Comparison of ENCODE assay signal across 8 mouse cellular contexts in the genomic region with DNA sequence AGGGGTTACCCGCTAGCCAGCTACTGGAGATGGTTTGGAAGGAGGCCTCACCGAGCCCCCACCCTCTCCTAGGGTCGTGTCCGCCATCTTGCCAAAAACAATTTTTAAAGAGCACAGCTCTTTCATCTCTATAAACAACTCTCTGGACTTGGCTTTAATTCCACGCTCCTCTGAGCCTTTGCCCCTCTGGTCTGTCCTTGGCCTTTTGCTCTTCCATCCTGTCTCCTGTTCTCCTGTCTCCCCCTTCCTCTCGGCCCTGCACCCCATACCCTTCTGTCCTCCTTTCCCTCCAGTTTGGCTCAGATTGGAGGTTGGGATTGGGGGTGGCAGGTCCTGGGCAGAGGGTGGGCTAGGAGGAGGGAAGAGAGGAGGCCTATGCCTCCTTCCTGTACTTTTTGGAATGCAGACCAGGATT. TPM values are rescaled to one million over a fixed set of nuclear protein-coding genes. Genes with fewer than 3 reads are reported as not detected.
DNase-seq lines count a peak whose midpoint lies in the region; ATAC-seq and TF ChIP-seq lines count a peak whose summit lies in the region.

No protein-coding gene starts in this region.

- 26% methylated on average over 6 of the region's 6 CpGs for whole genome bisulfite sequencing in forebrain, embryonic 16.5 days
- WGBS in liver, embryonic 12.5 days (ENCODE audit: insufficient replicate concordance): 25% methylated on average over 6 of the region's 6 CpGs

- no peak overlapping the region for H3K4me3 ChIP-seq in C2C12 (ENCODE audit: insufficient read depth, poor library complexity, severe bottlenecking)
- peak overlapping the region; percentile 56; the same call in 1 of the 2 replicates for H3K4me3 ChIP-seq in forebrain, embryonic 16.5 days (replicated peaks; ENCODE audit: low read length)
- H3K4me3 ChIP-seq in liver, embryonic 12.5 days: peak overlapping the region; percentile 70

- TF ChIP-seq CTCF in C2C12 (IDR thresholded peaks at IDR 0.05; ENCODE audit: control insufficient read depth, insufficient read depth, insufficient read length): no peak

- H3K27me3 ChIP-seq in C2C12 (ENCODE audit: control insufficient read depth, insufficient read depth, insufficient read length): no peaks in the 10 kb centered on the region
- peaks cover 12% of the 10 kb centered on the region for H3K27me3 ChIP-seq in forebrain, embryonic 16.5 days (replicated peaks; ENCODE audit: control insufficient read depth, insufficient read depth, low read length)
- H3K27me3 ChIP-seq in liver, embryonic 12.5 days (replicated peaks): peaks cover 94% of the 10 kb centered on the region

- peak overlapping the region; percentile 61 for H3K9ac ChIP-seq in forebrain, embryonic 16.5 days (replicated peaks; ENCODE audit: low read depth, low read length)
- no peak overlapping the region for H3K9ac ChIP-seq in liver, embryonic 12.5 days

- no peaks in the 10 kb centered on the region for H3K9me3 ChIP-seq in forebrain, embryonic 16.5 days (ENCODE audit: control insufficient read depth, low read length)
- H3K9me3 ChIP-seq in liver, embryonic 12.5 days (replicated peaks): no peaks in the 10 kb centered on the region

- H3K4me2 ChIP-seq in forebrain, embryonic 16.5 days (ENCODE audit: low read length): peak overlapping the region; percentile 99
- H3K4me2 ChIP-seq in liver, embryonic 12.5 days: peak overlapping the region; percentile 100

- H3K79me3 ChIP-seq in C2C12 (ENCODE audit: low read depth): peaks cover 49% of the 10 kb centered on the region

- DNase-seq in cerebellum, adult 11-12 months: peak; percentile 38
- DNase-seq in cerebellum, adult 8-10 months: no peak
- DNase-seq in Muller cell, postnatal 12 days (ENCODE audit: inconsistent ontology term): no peak
- no peak for DNase-seq in cerebellum, adult 18-20 months
- DNase-seq in retina, embryonic 14.5 days (ENCODE audit: low spot score): no peak

- peaks cover 98% of the 10 kb centered on the region for H3K4me1 ChIP-seq in forebrain, embryonic 16.5 days (replicated peaks; ENCODE audit: control insufficient read depth, insufficient read depth, low read length)
- H3K4me1 ChIP-seq in liver, embryonic 12.5 days: peaks cover 94% of the 10 kb centered on the region

- H3K27ac ChIP-seq in forebrain, embryonic 16.5 days (ENCODE audit: low read length): peak overlapping the region; percentile 41; the same call in 1 of the 2 replicates
- H3K27ac ChIP-seq in liver, embryonic 12.5 days: peak overlapping the region; percentile 70

- H3K79me2 ChIP-seq in C2C12 (ENCODE audit: control insufficient read depth, insufficient read depth): peaks cover 95% of the 10 kb centered on the region

- ATAC-seq in forebrain, embryonic 16.5 days: no peak
- ATAC-seq in liver, embryonic 12.5 days: no peak

- peaks cover 32% of the 10 kb centered on the region for H3K36me3 ChIP-seq in C2C12 (ENCODE audit: control insufficient read depth, insufficient read depth)
- H3K36me3 ChIP-seq in forebrain, embryonic 16.5 days (ENCODE audit: control insufficient read depth, insufficient read depth): no peaks in the 10 kb centered on the region
- H3K36me3 ChIP-seq in liver, embryonic 12.5 days: peaks cover 14% of the 10 kb centered on the region

- H3ac ChIP-seq in C2C12 (ENCODE audit: control insufficient read depth, insufficient read length, low read depth): peak overlapping the region; percentile 29

TF ChIP-seq in C2C12, 6 proteins besides CTCF, POLR2A, EP300 and RAD21:
- TF ChIP-seq FOSL1 (IDR thresholded peaks at IDR 0.05; ENCODE audit: insufficient read depth, low read length, poor library complexity, severe bottlenecking) (no peak), MYOD1 (IDR thresholded peaks at IDR 0.05; ENCODE audit: control insufficient read depth, insufficient read length, low read depth) (no peak), MAX (IDR thresholded peaks at IDR 0.05) (no peak), MYOG (IDR thresholded peaks at IDR 0.05; ENCODE audit: control insufficient read depth, extremely low read depth, insufficient read length) (no peak), CEBPB (IDR thresholded peaks at IDR 0.05; ENCODE audit: low read depth) (no peak), USF1 (IDR thresholded peaks at IDR 0.05; ENCODE audit: low read depth) (no peak)

RNA-seq across cellular contexts. Expression of gene Gjd3, which starts 18.6 kb away (rescaled TPM):
- not detected for polyA plus RNA-seq in C2C12 (2012; fragmentation: generic; extraction: Trizol)
- polyA plus RNA-seq in forebrain, embryonic 16.5 days (2015; fragmentation: Nextera tagmentation; extraction: Ambion mirVana): 0.51 and 1.0 TPM in 2 replicates
- not detected in 2 replicates for polyA plus RNA-seq in liver, embryonic 12.5 days (2016; fragmentation: Nextera tagmentation; extraction: Ambion mirVana)

RNA-seq across cellular contexts. Expression of gene Rara, which starts 36.6 kb away (rescaled TPM):
- polyA plus RNA-seq in C2C12 (2012; fragmentation: generic; extraction: Trizol): 31.9 TPM
- 9.5 and 10.6 TPM in 2 replicates for polyA plus RNA-seq in forebrain, embryonic 16.5 days (2015; fragmentation: Nextera tagmentation; extraction: Ambion mirVana)
- polyA plus RNA-seq in liver, embryonic 12.5 days (2016; fragmentation: Nextera tagmentation; extraction: Ambion mirVana): 6.8 and 7.1 TPM in 2 replicates

RNA-seq across cellular contexts. Expression of gene Cdc6, which starts 56.6 kb away (rescaled TPM):
- 24.1 TPM for polyA plus RNA-seq in C2C12 (2012; fragmentation: generic; extraction: Trizol)
- 10.3 and 10.9 TPM in 2 replicates for polyA plus RNA-seq in forebrain, embryonic 16.5 days (2015; fragmentation: Nextera tagmentation; extraction: Ambion mirVana)
- 86.5 and 89.9 TPM in 2 replicates for polyA plus RNA-seq in liver, embryonic 12.5 days (2016; fragmentation: Nextera tagmentation; extraction: Ambion mirVana)

RNA-seq across cellular contexts. Expression of gene Top2a, which starts 59.8 kb away (rescaled TPM):
- 83.8 TPM for polyA plus RNA-seq in C2C12 (2012; fragmentation: generic; extraction: Trizol)
- polyA plus RNA-seq in forebrain, embryonic 16.5 days (2015; fragmentation: Nextera tagmentation; extraction: Ambion mirVana): 97.6 and 121 TPM in 2 replicates
- 249 and 261 TPM in 2 replicates for polyA plus RNA-seq in liver, embryonic 12.5 days (2016; fragmentation: Nextera tagmentation; extraction: Ambion mirVana)
